ENCODE assay signal across 8 mouse cellular contexts in the genomic region with DNA sequence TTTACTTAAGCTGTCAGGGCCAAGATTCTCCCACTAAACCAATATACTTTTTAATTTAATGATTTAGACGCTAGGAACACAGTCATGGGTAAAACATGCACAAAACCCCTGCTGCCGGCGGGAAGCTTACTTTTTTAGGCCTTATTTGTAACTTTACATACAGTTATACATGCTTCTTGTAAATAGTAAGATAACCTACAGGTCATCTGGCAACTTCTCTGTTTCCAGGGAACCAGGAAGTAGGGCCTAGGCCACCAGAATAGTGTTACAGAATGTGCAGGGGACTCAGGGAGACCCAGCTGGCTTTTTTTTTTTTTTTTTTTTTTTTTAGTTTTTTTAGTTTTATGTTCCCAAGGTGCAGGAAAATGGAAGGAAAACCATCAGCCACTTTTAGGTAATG. TPM values are rescaled to one million over a fixed set of nuclear protein-coding genes. Genes with fewer than 3 reads are reported as not detected.
DNase-seq lines count a peak whose midpoint lies in the region; ATAC-seq and TF ChIP-seq lines count a peak whose summit lies in the region.
"Had no signal": no experiment of that assay in that cellular context is flagged by ENCODE, and none has a peak within 500 bp of the region (broad histone marks: within the 10 kb centered on the region; RNA-seq: fewer than 3 reads in every experiment).

No protein-coding gene starts in this region.

- TF ChIP-seq CTCF in left cerebral cortex, adult 2 months (IDR thresholded peaks at IDR 0.05), result no peak

- intact Hi-C loops in left cerebral cortex, adult 2 months (cut with DNase I), result no loop called here
- intact Hi-C loops in left cerebral cortex, postnatal 14 days (cut with DNase I), result loop anchor here (5.0 kb wide), 1 partner anchor 127 kb away; no protein-coding TSS in a partner anchor

- WGBS in embryonic facial prominence, embryonic 15.5 days, result 39% methylated on average over 3 of the region's 3 CpGs
- 65% methylated on average over 3 of the region's 3 CpGs for whole genome bisulfite sequencing in limb, embryonic 12.5 days

- H3K4me3 ChIP-seq in left cerebral cortex, adult 2 months, result peak overlapping the region; percentile 86
- peak overlapping the region; percentile 90 for H3K4me3 ChIP-seq in embryonic facial prominence, embryonic 15.5 days (replicated peaks)
- peak overlapping the region; percentile 77 for H3K4me3 ChIP-seq in limb, embryonic 12.5 days (replicated peaks)

- H3K27ac ChIP-seq in left cerebral cortex, adult 2 months, result no peak overlapping the region
- 0 out of 2 replicates have a peak overlapping the region, but pooled peaks have one; percentile 94 for H3K27ac ChIP-seq in embryonic facial prominence, embryonic 15.5 days (replicated peaks)
- no peak overlapping the region for H3K27ac ChIP-seq in limb, embryonic 12.5 days

- peaks cover 11% of the 10 kb centered on the region for H3K4me1 ChIP-seq in embryonic facial prominence, embryonic 15.5 days
- peaks cover 12% of the 10 kb centered on the region for H3K4me1 ChIP-seq in limb, embryonic 12.5 days (replicated peaks)

- peak overlapping the region; percentile 74 for H3K4me2 ChIP-seq in embryonic facial prominence, embryonic 15.5 days (replicated peaks)
- peak overlapping the region; percentile 75 for H3K4me2 ChIP-seq in limb, embryonic 12.5 days

- H3K36me3 ChIP-seq in embryonic facial prominence, embryonic 15.5 days, result no peaks in the 10 kb centered on the region
- no peaks in the 10 kb centered on the region for H3K36me3 ChIP-seq in limb, embryonic 12.5 days
- H3K36me3 ChIP-seq in splenic B cell, adult 2 months (ENCODE audit: control insufficient read depth, insufficient read depth, low read length, poor library complexity, severe bottlenecking), result no peaks in the 10 kb centered on the region

- no peak for ATAC-seq in embryonic facial prominence, embryonic 15.5 days (ENCODE audit: insufficient number of reproducible peaks, low FRiP score, low TSS enrichment, low read depth)
- no peak for ATAC-seq in limb, embryonic 12.5 days (ENCODE audit: insufficient number of reproducible peaks, insufficient read depth, low FRiP score, low TSS enrichment, low read depth)

- no peak overlapping the region for H3K9ac ChIP-seq in embryonic facial prominence, embryonic 15.5 days
- no peak overlapping the region; the same call in 1 of the 2 replicates for H3K9ac ChIP-seq in limb, embryonic 12.5 days (replicated peaks)

- no peaks in the 10 kb centered on the region for H3K27me3 ChIP-seq in embryonic facial prominence, embryonic 15.5 days
- H3K27me3 ChIP-seq in limb, embryonic 12.5 days, result no peaks in the 10 kb centered on the region
- H3K27me3 ChIP-seq in splenic B cell, adult 2 months (ENCODE audit: control insufficient read depth, insufficient read depth, low read length, poor library complexity, severe bottlenecking), result no peaks in the 10 kb centered on the region

- no peaks in the 10 kb centered on the region for H3K9me3 ChIP-seq in embryonic facial prominence, embryonic 15.5 days (replicated peaks)
- H3K9me3 ChIP-seq in limb, embryonic 12.5 days, result no peaks in the 10 kb centered on the region

- DNase-seq in left cerebral cortex, adult 2 months (ENCODE audit: extremely low spot score in 1 of 2, low spot score in 2 of 2), result no peak
- no peak for DNase-seq in left cerebral cortex, postnatal 14 days (ENCODE audit: low spot score in 2 of 2)
- peak; percentile 22 for DNase-seq in splenic B cell, adult 2 months (ENCODE audit: low read depth, low spot score)
- DNase-seq in retina, embryonic 14.5 days (ENCODE audit: low spot score), result no peak
- no peak for DNase-seq in urinary bladder, adult 18-20 months (ENCODE audit: low spot score in 2 of 2)
- DNase-seq: adrenal gland, postnatal 36 days had no signal

RNA-seq across cellular contexts. Expression of a gene that starts 1.2 kb away (rescaled TPM):
- total RNA-seq in left cerebral cortex, adult 2 months (2021), result 10 to 100 TPM; 22.2 to 25.1 TPM
- total RNA-seq in left cerebral cortex, postnatal 14 days (2021), result 10 to 100 TPM; 18.3 to 21.0 TPM
- 9.1 and 9.7 TPM in 2 replicates for polyA plus RNA-seq in embryonic facial prominence, embryonic 15.5 days (2015; fragmentation: Nextera tagmentation; extraction: Ambion mirVana)
- 14.8 and 15.8 TPM in 2 replicates for polyA plus RNA-seq in limb, embryonic 12.5 days (2016; fragmentation: Nextera tagmentation; extraction: Ambion mirVana)

RNA-seq across cellular contexts. Expression of a gene that starts 16.4 kb away (rescaled TPM):
- 1 to 10 TPM; 8.9 to 9.5 TPM for total RNA-seq in left cerebral cortex, adult 2 months (2021)
- total RNA-seq in left cerebral cortex, postnatal 14 days (2021), result 10 to 100 TPM; 11.4 to 12.5 TPM
- 0.58 and 0.73 TPM in 2 replicates for polyA plus RNA-seq in embryonic facial prominence, embryonic 15.5 days (2015; fragmentation: Nextera tagmentation; extraction: Ambion mirVana)
- polyA plus RNA-seq in limb, embryonic 12.5 days (2016; fragmentation: Nextera tagmentation; extraction: Ambion mirVana), result 0.10 and 0.16 TPM in 2 replicates
